Mouse (Mus musculus): ENCODE data around the gene Il9.

- TF ChIP-seq CTCF (IDR thresholded peaks at IDR 0.05; ENCODE audit: low read depth, low read length): no peak
- no peak for TF ChIP-seq POLR2A (IDR thresholded peaks at IDR 0.05; ENCODE audit: insufficient read depth, low read length)
- TF ChIP-seq EP300 (IDR thresholded peaks at IDR 0.05; ENCODE audit: insufficient read depth, low read depth, low read length): no peak
These were observed 32.6 kb downstream of the Il9 start for GRCm38 (mm10) chr13:56449239-56450030.
